Mouse (Mus musculus): ENCODE results near the gene Ankdd1a.

- no peak for TF ChIP-seq EP300 (IDR thresholded peaks at IDR 0.05; ENCODE audit: low read length)
- TF ChIP-seq CTCF (conservative IDR thresholded peaks at IDR 0.05 in 1 of 2, IDR thresholded peaks at IDR 0.05 in 1 of 2; ENCODE audit: low read depth in 2 of 2, low read length in 2 of 2) = no peak
- TF ChIP-seq POLR2A (IDR thresholded peaks at IDR 0.05; ENCODE audit: low read depth, low read length) = no peak
Observed at GRCm38 (mm10) chr9:65508449-65508848, 11.5 kb downstream of the Ankdd1a start.

Measured in CH12.LX (cell line).